Mouse (Mus musculus) limb, embryonic 13.5 days (tissue): ENCODE results near the gene Lilra6. TPM values are rescaled to one million over a fixed set of nuclear protein-coding genes. Genes with fewer than 3 reads are reported as not detected.

Experiments
- polyA plus RNA-seq: library from polyadenylated mRNA; unstranded; fragments of >200 nt; fragmentation: Nextera tagmentation; extraction: Ambion mirVana; gene quantifications from 2 replicates; pipeline ENCODE4 v1.2.1, GENCODE M21; 2015

Gene Lilra6
- polyA plus RNA-seq, 1 experiment from 2014 or later, result 0.06 TPM

Other genes starting within 250 kb of the Lilra6 start
- 19.0 and 20.3 TPM in 2 replicates for gene Leng1, start 249.7 kb downstream of the Lilra6 start, polyA plus RNA-seq
- 5.7 and 6.2 TPM in 2 replicates for gene Tmc4, start 237.9 kb downstream of the Lilra6 start, polyA plus RNA-seq
- 268 and 271 TPM in 2 replicates for gene Tsen34, start 222.6 kb downstream of the Lilra6 start, polyA plus RNA-seq
- gene Mboat7, start 222.0 kb downstream of the Lilra6 start, polyA plus RNA-seq, result 64.4 and 67.6 TPM in 2 replicates
- 1,498 and 1,524 TPM in 2 replicates for gene Rps9, start 211.5 kb downstream of the Lilra6 start, polyA plus RNA-seq
- gene Pirb, start 195.1 kb downstream of the Lilra6 start, polyA plus RNA-seq, result 0.37 and 0.46 TPM in 2 replicates
- not detected in 2 replicates for gene Gm15448, start 89.8 kb downstream of the Lilra6 start, polyA plus RNA-seq
- gene Pira2, start 70.5 kb downstream of the Lilra6 start, polyA plus RNA-seq, result 0.08 and 0.14 TPM in 2 replicates
- gene Gm14548, start 17.4 kb downstream of the Lilra6 start, polyA plus RNA-seq, result not detected in 2 replicates
- 0.52 and 1.3 TPM in 2 replicates for gene Lair1, start 147.7 kb upstream of the Lilra6 start, polyA plus RNA-seq
- gene Ttyh1, start 203.9 kb upstream of the Lilra6 start, polyA plus RNA-seq, result 2.0 and 2.3 TPM in 2 replicates
- gene Leng8, start 221.5 kb upstream of the Lilra6 start, polyA plus RNA-seq, result 59.1 and 64.4 TPM in 2 replicates
- gene Leng9, start 234.9 kb upstream of the Lilra6 start, polyA plus RNA-seq, result 4.6 and 4.9 TPM in 2 replicates
- 70.9 and 74.3 TPM in 2 replicates for gene Cdc42ep5, start 249.4 kb upstream of the Lilra6 start, polyA plus RNA-seq